Comparison of ENCODE assay signal across 8 mouse cellular contexts in genomic region chr10:79970415-79971182, GRCm38 (mm10). TPM values are rescaled to one million over a fixed set of nuclear protein-coding genes. Genes with fewer than 3 reads are reported as not detected.
DNase-seq lines count a peak whose midpoint lies in the region; ATAC-seq lines count a peak whose summit lies in the region.

TSS of gene Grin3b (plus strand) at chr10:79970715.

- 7% methylated on average over 47 of the region's 47 CpGs for WGBS in heart, embryonic 15.5 days
- WGBS in embryonic facial prominence, embryonic 10.5 days = 7% methylated on average over 47 of the region's 47 CpGs
- WGBS in hindbrain, embryonic 10.5 days = 8% methylated on average over 47 of the region's 47 CpGs
- 9% methylated on average over 47 of the region's 47 CpGs for WGBS in midbrain, embryonic 10.5 days

- no peaks in the 10 kb centered on the region for H3K9me3 ChIP-seq in heart, embryonic 15.5 days (replicated peaks)
- no peaks in the 10 kb centered on the region for H3K9me3 ChIP-seq in embryonic facial prominence, embryonic 10.5 days
- H3K9me3 ChIP-seq in hindbrain, embryonic 10.5 days = no peaks in the 10 kb centered on the region
- H3K9me3 ChIP-seq in midbrain, embryonic 10.5 days (replicated peaks) = no peaks in the 10 kb centered on the region

- peak within 1 kb of the TSS; percentile 75 for H3K4me2 ChIP-seq in heart, embryonic 15.5 days

- H3K9ac ChIP-seq in heart, embryonic 15.5 days = peak within 1 kb of the TSS; percentile 37

- intact Hi-C loops in heart, postnatal 25 days (cut with DNase I) = no loop called here
- intact Hi-C loops in gastrocnemius, postnatal 36 days (cut with DNase I) = no loop called here

- H3K36me3 ChIP-seq in heart, embryonic 15.5 days = peaks cover 34% of the 10 kb centered on the region
- H3K36me3 ChIP-seq in embryonic facial prominence, embryonic 10.5 days (replicated peaks) = peaks cover 54% of the 10 kb centered on the region
- peaks cover 50% of the 10 kb centered on the region for H3K36me3 ChIP-seq in hindbrain, embryonic 10.5 days
- peaks cover 51% of the 10 kb centered on the region for H3K36me3 ChIP-seq in midbrain, embryonic 10.5 days

- no peak for ATAC-seq in heart, embryonic 15.5 days (replicated peaks; ENCODE audit: insufficient number of reproducible peaks, insufficient read depth, low FRiP score, low read depth)

- peaks cover 14% of the 10 kb centered on the region for H3K4me1 ChIP-seq in heart, embryonic 15.5 days (replicated peaks)
- H3K4me1 ChIP-seq in embryonic facial prominence, embryonic 10.5 days = peaks cover 15% of the 10 kb centered on the region
- H3K4me1 ChIP-seq in hindbrain, embryonic 10.5 days (replicated peaks) = peaks cover 10% of the 10 kb centered on the region
- peaks cover 13% of the 10 kb centered on the region for H3K4me1 ChIP-seq in midbrain, embryonic 10.5 days

- peak within 1 kb of the TSS; percentile 44 for H3K4me3 ChIP-seq in heart, embryonic 15.5 days
- peak within 1 kb of the TSS; percentile 65 for H3K4me3 ChIP-seq in embryonic facial prominence, embryonic 10.5 days
- H3K4me3 ChIP-seq in hindbrain, embryonic 10.5 days = peak within 1 kb of the TSS; percentile 46
- H3K4me3 ChIP-seq in midbrain, embryonic 10.5 days = peak within 1 kb of the TSS; percentile 53

- H3K27ac ChIP-seq in heart, embryonic 15.5 days = no peak within 1 kb of the TSS
- H3K27ac ChIP-seq in embryonic facial prominence, embryonic 10.5 days (replicated peaks) = peak within 1 kb of the TSS; percentile 79
- peak within 1 kb of the TSS; percentile 35; the same call in 1 of the 2 replicates for H3K27ac ChIP-seq in hindbrain, embryonic 10.5 days
- peak within 1 kb of the TSS; percentile 52; the same call in 1 of the 2 replicates for H3K27ac ChIP-seq in midbrain, embryonic 10.5 days (replicated peaks)

- peaks cover 47% of the 10 kb centered on the region for H3K27me3 ChIP-seq in heart, embryonic 15.5 days
- peaks cover 57% of the 10 kb centered on the region for H3K27me3 ChIP-seq in embryonic facial prominence, embryonic 10.5 days (replicated peaks; ENCODE audit: low read depth, poor library complexity, severe bottlenecking)
- peaks cover 66% of the 10 kb centered on the region for H3K27me3 ChIP-seq in hindbrain, embryonic 10.5 days (ENCODE audit: insufficient read depth, poor library complexity, severe bottlenecking)
- H3K27me3 ChIP-seq in midbrain, embryonic 10.5 days (ENCODE audit: low read depth, poor library complexity, severe bottlenecking) = peaks cover 67% of the 10 kb centered on the region

- no peak for DNase-seq in heart, postnatal 25 days (ENCODE audit: low spot score)
- DNase-seq in embryonic facial prominence, embryonic 10.5 days (ENCODE audit: low spot score) = peak; percentile 58
- DNase-seq in hindbrain, embryonic 10.5 days (ENCODE audit: low spot score) = no peak
- no peak for DNase-seq in midbrain, embryonic 10.5 days (ENCODE audit: low spot score)
- no peak for DNase-seq in frontal cortex, postnatal 10 days (ENCODE audit: low spot score in 2 of 2)
- no peak for DNase-seq in Muller cell, postnatal 12 days (ENCODE audit: inconsistent ontology term)
- DNase-seq in gastrocnemius, postnatal 36 days = no peak

RNA-seq across cellular contexts. Expression of gene Grin3b, which starts in this region (rescaled TPM):
- polyA plus RNA-seq in heart, embryonic 15.5 days (2015; fragmentation: Nextera tagmentation; extraction: Ambion mirVana) = 0.24 and 0.28 TPM in 2 replicates
- under 1 TPM; 0.14 to 0.21 TPM for total RNA-seq in heart, postnatal 25 days (2021)
- 0.13 and 0.44 TPM in 2 replicates for polyA plus RNA-seq in embryonic facial prominence, embryonic 10.5 days (2016; fragmentation: Nextera tagmentation; extraction: Ambion mirVana)
- polyA plus RNA-seq in hindbrain, embryonic 10.5 days (2016; fragmentation: Nextera tagmentation; extraction: Ambion mirVana) = 0.35 TPM in 2 replicates
- 0.25 and 0.30 TPM in 2 replicates for polyA plus RNA-seq in midbrain, embryonic 10.5 days (2016; fragmentation: Nextera tagmentation; extraction: Ambion mirVana)
- total RNA-seq in gastrocnemius, postnatal 36 days (2021) = under 1 TPM; 0.07 to 0.15 TPM

Comparison
In these comparisons a context has a peak if more than half of its experiments do, and no peak if none do; other contexts are left out.
1. Peak in DNase-seq, H3K4me3 ChIP-seq and H3K27ac ChIP-seq in embryonic facial prominence, embryonic 10.5 days; RNA of the gene not detected or under 1 TPM.